Mouse (Mus musculus) kidney, postnatal 0 days (tissue): ENCODE results near the gene Stub1. TPM values are rescaled to one million over a fixed set of nuclear protein-coding genes. Genes with fewer than 3 reads are reported as not detected.

Source experiments
- ATAC-seq: fragments of 200-750 bp; cut with Nextera tagmentation; replicated peaks from 2 replicates; pipeline ENCODE4 v1.8.0; 2017; ENCODE audit warnings: low read depth, moderate number of reproducible peaks, moderate TSS enrichment, moderate library complexity; ENCODE audit not compliant: low FRiP score
- DNase-seq: peaks from one replicate; pipeline ENCODE4 v3.0.0-alpha.2; 2016; ENCODE audit warnings: low spot score
- H3K27ac ChIP-seq: fragments of 300-500 bp; sonication (generic); 2 replicates; pipeline ENCODE4 v1.5.1; 2014; ENCODE audit warnings: mild to moderate bottlenecking
- H3K27me3 ChIP-seq: fragments of 300-500 bp; sonication (generic); 2 replicates; pipeline ENCODE4 v1.6.1; 2014; ENCODE audit warnings: low read length, mixed read lengths; ENCODE audit not compliant: insufficient read depth
- H3K36me3 ChIP-seq: fragments of 300-500 bp; sonication (generic); 2 replicates; pipeline ENCODE4 v1.6.1; 2014; ENCODE audit warnings: low read length, mixed read lengths; ENCODE audit not compliant: insufficient read depth
- H3K4me1 ChIP-seq: fragments of 300-500 bp; sonication (generic); replicated peaks from 2 replicates; pipeline ENCODE4 v1.6.1; 2014; ENCODE audit warnings: antibody characterized with exemption, low read length, mixed read lengths; ENCODE audit not compliant: insufficient read depth
- H3K4me2 ChIP-seq: fragments of 300-500 bp; sonication (generic); 2 replicates; pipeline ENCODE4 v1.6.1; 2014; ENCODE audit warnings: mild to moderate bottlenecking, low read length, moderate library complexity, mixed read lengths
- H3K4me3 ChIP-seq: fragments of 300-500 bp; sonication (generic); replicated peaks from 2 replicates; pipeline ENCODE4 v1.5.1; 2014; ENCODE audit warnings: low read depth, low read length
- H3K9ac ChIP-seq: fragments of 300-500 bp; sonication (generic); 2 replicates; pipeline ENCODE4 v1.6.1; 2014; ENCODE audit warnings: low read depth, low read length
- H3K9me3 ChIP-seq: fragments of 300-500 bp; sonication (generic); replicated peaks from 2 replicates; pipeline ENCODE4 v1.6.1; 2016; ENCODE audit warnings: low read length, inconsistent platforms, mixed read lengths
- CTCF ChIP-seq: IDR thresholded peaks from 2 replicates; pipeline ENCODE4 v1.5.1; 2016; ENCODE audit warnings: antibody characterized with exemption, low read depth, mild to moderate bottlenecking, moderate library complexity
- WGBS: fragments of 180-500 bp; shearing (Covaris S2); extraction: QIAGEN DNeasy Blood & Tissue Kit; methylation state at CpG from one replicate; pipeline ENCODE4 v1.1.7; 2014; 5-methylcytosine and 5-hydroxymethylcytosine counted together
- polyA plus RNA-seq: library from polyadenylated mRNA; unstranded; fragments of >200 nt; fragmentation: Nextera tagmentation; extraction: Ambion mirVana; gene quantifications from 2 replicates; pipeline ENCODE4 v1.2.1, GENCODE M21; 2015

Stub1 gene
- polyA plus RNA-seq, 1 experiment from 2014 or later: 267 TPM

DNA sequence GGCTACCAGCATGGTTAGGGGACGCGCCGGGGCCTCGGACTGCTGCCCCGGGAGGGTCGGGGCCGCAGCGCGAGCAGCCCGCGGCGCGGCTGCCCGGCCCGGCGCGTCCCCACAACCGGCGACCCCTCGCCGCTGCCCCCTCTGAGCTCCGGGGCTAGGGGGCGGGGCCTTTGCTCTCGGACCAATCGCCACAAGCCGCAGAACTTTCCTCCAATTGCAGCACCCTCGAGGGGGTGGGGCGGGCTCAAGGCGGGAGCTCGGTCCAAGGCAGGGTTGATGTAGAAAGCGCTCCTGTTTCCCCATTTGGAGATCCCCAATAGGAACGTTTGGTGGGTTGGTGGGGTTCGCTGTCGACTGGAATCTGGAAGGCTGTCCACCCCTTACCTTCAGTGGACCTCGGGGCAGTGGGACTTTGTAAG lies 36.2 kb downstream of the Stub1 start, which contains the start of gene Metrn:
TSS of gene Metrn (minus strand) at position 186 of the 419 bp plus-strand sequence.
- TF ChIP-seq CTCF: no peak
- peaks cover 26% of the 10 kb centered on the region for H3K4me1 ChIP-seq
- DNase-seq: peak; percentile 94
- H3K9me3 ChIP-seq: no peaks in the 10 kb centered on the region
- ATAC-seq: peak; percentile 65
- WGBS: 1% methylated on average over 35 of the region's 35 CpGs
- peak within 1 kb of the TSS; percentile 73 for H3K9ac ChIP-seq
- H3K27me3 ChIP-seq: no peaks in the 10 kb centered on the region
- H3K27ac ChIP-seq: no peak within 1 kb of the TSS; the same call in 1 of the 2 replicates
- no peaks in the 10 kb centered on the region for H3K36me3 ChIP-seq
- H3K4me3 ChIP-seq: peak within 1 kb of the TSS; percentile 78
- H3K4me2 ChIP-seq: peak within 1 kb of the TSS; percentile 87

DNA sequence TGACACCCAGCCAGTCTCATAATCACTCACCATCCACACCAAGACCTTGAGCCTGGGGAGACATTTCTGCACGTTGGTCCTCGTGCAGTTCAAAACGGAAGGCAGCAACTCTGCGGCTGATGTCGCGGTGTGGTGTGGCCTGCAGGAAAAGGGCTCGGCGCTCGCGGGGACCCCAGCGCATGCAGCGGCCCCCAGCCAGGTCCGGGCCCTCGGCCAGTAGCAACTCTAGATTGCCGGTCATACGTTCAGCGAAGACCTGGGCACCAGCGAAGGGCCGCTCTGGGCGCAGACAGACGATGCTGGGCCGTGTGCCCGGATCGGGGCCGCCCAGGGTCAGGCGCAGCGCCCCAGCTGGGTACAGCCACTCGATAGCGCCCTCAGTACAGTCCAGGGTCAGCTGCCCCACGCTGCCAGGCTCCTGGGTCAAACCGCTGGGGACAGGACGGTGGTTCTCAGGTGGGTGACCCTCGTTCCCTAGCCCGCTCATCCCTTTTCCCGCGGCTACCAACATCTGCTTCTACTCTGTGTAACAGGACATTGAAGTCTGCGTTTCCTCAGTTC lies 36.9 kb downstream of the Stub1 start:
- no peak overlapping the region; the same call in 1 of the 2 replicates for H3K27ac ChIP-seq
- H3K9me3 ChIP-seq: no peaks in the 10 kb centered on the region
- H3K9ac ChIP-seq: peak overlapping the region; percentile 73
- WGBS: 1% methylated on average over 37 of the region's 37 CpGs
- H3K4me1 ChIP-seq: peaks cover 30% of the 10 kb centered on the region
- no peaks in the 10 kb centered on the region for H3K36me3 ChIP-seq
- no peaks in the 10 kb centered on the region for H3K27me3 ChIP-seq
- DNase-seq (no peak), ATAC-seq (peak; percentile 14; the same call in 1 of the 2 replicates)
- no peak for TF ChIP-seq CTCF
- peak overlapping the region; percentile 78 for H3K4me3 ChIP-seq
- H3K4me2 ChIP-seq: peak overlapping the region; percentile 87

DNA sequence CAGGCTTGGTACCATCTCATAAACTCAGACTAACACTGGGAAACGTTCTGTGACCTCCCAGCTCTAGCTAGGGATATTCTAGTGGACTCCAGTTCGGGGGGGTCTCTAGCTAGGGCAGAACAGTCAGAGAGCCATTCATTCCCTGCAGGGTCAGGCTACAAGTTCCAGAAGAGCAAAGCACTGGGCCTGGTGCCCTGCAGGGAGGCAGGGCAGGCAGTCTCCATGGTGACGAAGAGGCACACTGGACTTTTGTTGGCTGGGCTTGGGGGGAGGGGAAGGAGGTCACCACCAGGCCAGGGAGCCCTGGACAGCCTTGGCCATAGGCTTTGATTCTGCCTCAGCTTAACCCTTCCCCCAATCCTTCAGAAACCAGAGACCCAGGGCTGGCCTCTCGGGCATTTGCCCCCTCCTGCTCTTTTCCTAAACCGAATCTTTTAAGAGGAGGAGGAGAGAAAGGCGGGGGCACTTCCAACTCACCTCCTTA lies 37.6 kb downstream of the Stub1 start, which contains the start of gene AC134908.4:
TSS of gene AC134908.4 (minus strand) at position 51 of the 484 bp plus-strand sequence.
- TF ChIP-seq CTCF: no peak
- WGBS: 15% methylated on average over 6 of the region's 6 CpGs

DNA sequence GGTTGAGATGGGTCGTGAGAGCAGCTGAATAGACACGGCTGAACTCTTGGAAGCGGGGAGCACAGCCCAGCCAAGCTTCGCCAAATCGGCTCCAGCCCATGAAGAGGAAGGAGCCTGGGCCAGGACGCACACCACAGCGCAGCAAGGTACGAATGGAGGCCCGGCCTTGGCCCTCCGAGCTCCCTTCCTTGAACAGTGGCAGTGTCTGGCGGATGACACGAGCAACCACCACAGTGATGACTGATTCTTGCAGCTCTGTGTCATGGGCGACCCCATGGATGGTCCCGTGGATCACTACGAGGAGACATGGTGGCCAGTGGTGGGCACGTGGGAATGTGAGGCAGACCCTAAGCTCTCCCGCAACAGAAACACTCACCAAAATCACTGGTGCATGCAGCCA lies 38.2 kb downstream of the Stub1 start:
- H3K27ac ChIP-seq: no peak overlapping the region
- WGBS: 85% methylated on average over 17 of the region's 17 CpGs
- DNase-seq (no peak), ATAC-seq (no peak)
- H3K4me1 ChIP-seq: peaks cover 37% of the 10 kb centered on the region
- no peaks in the 10 kb centered on the region for H3K36me3 ChIP-seq
- H3K4me2 ChIP-seq: peak overlapping the region; percentile 87
- H3K4me3 ChIP-seq: no peak overlapping the region
- H3K9ac ChIP-seq: no peak overlapping the region
- H3K9me3 ChIP-seq: no peaks in the 10 kb centered on the region
- no peaks in the 10 kb centered on the region for H3K27me3 ChIP-seq
- no peak for TF ChIP-seq CTCF

More for the DNA sequence above, 37.6 kb downstream of the Stub1 start, which contains the start of gene AC134908.4:
- H3K27me3 ChIP-seq: no peaks in the 10 kb centered on the region
- ATAC-seq: no peak
- DNase-seq: peak; percentile 27
- peak within 1 kb of the TSS; percentile 78 for H3K4me3 ChIP-seq
- H3K36me3 ChIP-seq: no peaks in the 10 kb centered on the region
- peak within 1 kb of the TSS; percentile 73 for H3K9ac ChIP-seq
- peaks cover 36% of the 10 kb centered on the region for H3K4me1 ChIP-seq
- no peaks in the 10 kb centered on the region for H3K9me3 ChIP-seq
- H3K27ac ChIP-seq: no peak within 1 kb of the TSS; the same call in 1 of the 2 replicates
- peak within 1 kb of the TSS; percentile 87 for H3K4me2 ChIP-seq

DNA sequence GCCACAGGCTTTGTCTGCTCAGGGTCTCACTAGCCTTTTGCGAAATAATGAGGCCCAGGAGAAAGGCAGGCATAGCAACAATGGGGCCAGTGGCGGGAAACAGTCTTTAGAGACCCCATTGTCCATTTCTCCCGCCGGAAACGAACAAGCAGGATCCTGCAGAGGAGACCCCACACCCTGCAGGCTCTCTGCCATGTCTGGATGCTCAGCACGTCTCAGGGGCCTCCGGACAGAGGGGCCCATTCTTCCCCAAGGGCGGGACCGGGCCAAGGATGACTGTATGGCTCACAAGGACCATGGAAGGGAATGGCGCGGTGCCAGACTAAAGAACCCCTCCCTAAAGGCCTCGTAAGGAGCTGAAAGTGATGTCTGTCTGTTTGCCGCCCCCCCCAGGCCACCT lies 39.0 kb downstream of the Stub1 start:
- no peak overlapping the region for H3K27ac ChIP-seq
- no peaks in the 10 kb centered on the region for H3K27me3 ChIP-seq
- H3K9ac ChIP-seq: no peak overlapping the region
- H3K9me3 ChIP-seq: no peaks in the 10 kb centered on the region
- ATAC-seq: no peak
- no peak for TF ChIP-seq CTCF
- H3K4me3 ChIP-seq: no peak overlapping the region
- H3K36me3 ChIP-seq: no peaks in the 10 kb centered on the region
- no peak for DNase-seq
- peaks cover 37% of the 10 kb centered on the region for H3K4me1 ChIP-seq
- H3K4me2 ChIP-seq: no peak overlapping the region
- 83% methylated on average over 13 of the region's 13 CpGs for WGBS

DNA sequence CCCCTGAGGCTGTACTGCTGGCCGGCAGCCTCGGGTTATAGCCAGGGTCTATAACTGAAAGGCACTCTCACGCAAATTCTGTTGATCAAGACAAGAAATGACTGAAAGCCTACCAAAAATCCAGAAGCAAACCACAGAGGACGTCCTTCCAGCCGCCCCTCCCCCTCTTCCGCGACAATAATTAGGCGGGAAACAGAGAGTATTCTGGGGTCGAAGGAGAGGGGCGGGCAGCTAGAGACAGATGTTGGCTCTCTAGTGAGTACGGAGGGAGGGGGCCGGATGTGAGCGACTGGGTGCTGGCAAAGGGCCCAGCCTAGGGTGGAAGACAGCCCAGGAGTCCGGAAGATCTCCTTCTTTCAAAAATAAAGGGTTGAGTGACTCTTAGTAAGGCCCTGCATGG lies 40.6 kb downstream of the Stub1 start, which contains the start of gene Fam173a:
TSS of gene Fam173a (minus strand) at position 287 of the 400 bp plus-strand sequence.
- DNase-seq: peak; percentile 94
- H3K9ac ChIP-seq: peak within 1 kb of the TSS; percentile 73
- peak; percentile 55; the same call in 1 of the 2 replicates for ATAC-seq
- peak within 1 kb of the TSS; percentile 53 for H3K4me3 ChIP-seq
- no peaks in the 10 kb centered on the region for H3K9me3 ChIP-seq
- WGBS: 1% methylated on average over 14 of the region's 14 CpGs
- peak within 1 kb of the TSS; percentile 86 for H3K4me2 ChIP-seq
- no peak for TF ChIP-seq CTCF
- H3K27me3 ChIP-seq: no peaks in the 10 kb centered on the region
- H3K36me3 ChIP-seq: no peaks in the 10 kb centered on the region
- H3K27ac ChIP-seq: peak within 1 kb of the TSS; percentile 93
- peaks cover 37% of the 10 kb centered on the region for H3K4me1 ChIP-seq
